Mouse (Mus musculus): Measurements from ENCODE around the gene Dnah2. TPM values are rescaled to one million over a fixed set of nuclear protein-coding genes. Genes with fewer than 3 reads are reported as not detected.

Gene Dnah2
- polyA plus RNA-seq, 1 experiment from 2014 or later, result 4.8 TPM

GRCm38 (mm10) chr11:69578301-69578700 lies 29.4 kb upstream of the Dnah2 start:
- WGBS, result 11% methylated on average over 15 of the region's 15 CpGs
- ATAC-seq (ENCODE audit: low FRiP score, low TSS enrichment), result no peak

GRCm38 (mm10) chr11:69576307-69576706 lies 27.4 kb upstream of the Dnah2 start:
- Histone ChIP-seq H3K9me3 (ENCODE audit: control insufficient read depth, low read length) (no peaks in the 10 kb centered on the region), H3K27ac (replicated peaks; ENCODE audit: low read depth, low read length) (no peak overlapping the region), H3K9ac (replicated peaks; ENCODE audit: low read length) (no peak overlapping the region), H3K4me2 (ENCODE audit: low read length) (peak overlapping the region; percentile 29; the same call in 1 of the 2 replicates), H3K27me3 (ENCODE audit: control insufficient read depth, insufficient read depth, low read length) (no peaks in the 10 kb centered on the region), H3K4me1 (ENCODE audit: control insufficient read depth, insufficient read depth, low read length) (peaks cover 20% of the 10 kb centered on the region), H3K4me3 (replicated peaks; ENCODE audit: low read depth, low read length) (no peak overlapping the region), H3K36me3 (ENCODE audit: control insufficient read depth, insufficient read depth, low read length) (peaks cover 15% of the 10 kb centered on the region)
- no peak for DNase-seq
- ATAC-seq (ENCODE audit: low FRiP score, low TSS enrichment), result no peak
- WGBS, result 76% methylated on average over 5 of the region's 5 CpGs

More at GRCm38 (mm10) chr11:69578301-69578700, 29.4 kb upstream of the Dnah2 start:
- no peak for DNase-seq
- Histone ChIP-seq H3K27me3 (ENCODE audit: control insufficient read depth, insufficient read depth, low read length) (no peaks in the 10 kb centered on the region), H3K4me2 (ENCODE audit: low read length) (peak overlapping the region; percentile 90), H3K4me3 (replicated peaks; ENCODE audit: low read depth, low read length) (peak overlapping the region; percentile 73), H3K9ac (replicated peaks; ENCODE audit: low read length) (peak overlapping the region; percentile 75), H3K36me3 (ENCODE audit: control insufficient read depth, insufficient read depth, low read length) (peaks cover 6% of the 10 kb centered on the region; the same call in 1 of the 2 replicates), H3K27ac (replicated peaks; ENCODE audit: low read depth, low read length) (no peak overlapping the region), H3K4me1 (ENCODE audit: control insufficient read depth, insufficient read depth, low read length) (peaks cover 26% of the 10 kb centered on the region), H3K9me3 (ENCODE audit: control insufficient read depth, low read length) (no peaks in the 10 kb centered on the region)

- H3K4me1 ChIP-seq (ENCODE audit: control insufficient read depth, insufficient read depth, low read length), result peaks cover 20% of the 10 kb centered on the region
- H3K9ac ChIP-seq (replicated peaks; ENCODE audit: low read length), result no peak overlapping the region
- ATAC-seq (ENCODE audit: low FRiP score, low TSS enrichment), result no peak
- H3K27ac ChIP-seq (replicated peaks; ENCODE audit: low read depth, low read length), result no peak overlapping the region
- no peaks in the 10 kb centered on the region for H3K9me3 ChIP-seq (ENCODE audit: control insufficient read depth, low read length)
- peak; percentile 65 for DNase-seq
- 62% methylated on average over 3 of the region's 3 CpGs for WGBS
- peaks cover 25% of the 10 kb centered on the region for H3K36me3 ChIP-seq (ENCODE audit: control insufficient read depth, insufficient read depth, low read length)
- no peak overlapping the region for H3K4me3 ChIP-seq (replicated peaks; ENCODE audit: low read depth, low read length)
- H3K4me2 ChIP-seq (ENCODE audit: low read length), result no peak overlapping the region
- no peaks in the 10 kb centered on the region for H3K27me3 ChIP-seq (ENCODE audit: control insufficient read depth, insufficient read depth, low read length)
Measured at GRCm38 (mm10) chr11:69575220-69575619, 26.3 kb upstream of the Dnah2 start.

- Histone ChIP-seq H3K27ac (replicated peaks; ENCODE audit: low read depth, low read length) (no peak overlapping the region), H3K27me3 (ENCODE audit: control insufficient read depth, insufficient read depth, low read length) (no peaks in the 10 kb centered on the region), H3K4me2 (ENCODE audit: low read length) (no peak overlapping the region), H3K36me3 (ENCODE audit: control insufficient read depth, insufficient read depth, low read length) (peaks cover 41% of the 10 kb centered on the region), H3K4me3 (replicated peaks; ENCODE audit: low read depth, low read length) (no peak overlapping the region), H3K9ac (replicated peaks; ENCODE audit: low read length) (no peak overlapping the region), H3K4me1 (ENCODE audit: control insufficient read depth, insufficient read depth, low read length) (peaks cover 17% of the 10 kb centered on the region), H3K9me3 (ENCODE audit: control insufficient read depth, low read length) (no peaks in the 10 kb centered on the region)
- WGBS, result 91% methylated on average over 8 of the region's 8 CpGs
- no peak for DNase-seq
- no peak for ATAC-seq (ENCODE audit: low FRiP score, low TSS enrichment)
Measured at GRCm38 (mm10) chr11:69565131-69565530, 16.2 kb upstream of the Dnah2 start.

- no peak overlapping the region for H3K4me2 ChIP-seq (ENCODE audit: low read length)
- no peaks in the 10 kb centered on the region for H3K9me3 ChIP-seq (ENCODE audit: control insufficient read depth, low read length)
- WGBS, result 44% methylated on average over 3 of the region's 3 CpGs
- DNase-seq (no peak), ATAC-seq (ENCODE audit: low FRiP score, low TSS enrichment) (no peak)
- H3K9ac ChIP-seq (replicated peaks; ENCODE audit: low read length), result no peak overlapping the region
- no peak overlapping the region for H3K4me3 ChIP-seq (replicated peaks; ENCODE audit: low read depth, low read length)
- H3K36me3 ChIP-seq (ENCODE audit: control insufficient read depth, insufficient read depth, low read length), result peaks cover 37% of the 10 kb centered on the region
- H3K27me3 ChIP-seq (ENCODE audit: control insufficient read depth, insufficient read depth, low read length), result no peaks in the 10 kb centered on the region
- peaks cover 18% of the 10 kb centered on the region for H3K4me1 ChIP-seq (ENCODE audit: control insufficient read depth, insufficient read depth, low read length)
- no peak overlapping the region for H3K27ac ChIP-seq (replicated peaks; ENCODE audit: low read depth, low read length)
Measured at GRCm38 (mm10) chr11:69564391-69564790, 15.5 kb upstream of the Dnah2 start.

GRCm38 (mm10) chr11:69563373-69563772 lies 14.5 kb upstream of the Dnah2 start:
- Histone ChIP-seq H3K9me3 (ENCODE audit: control insufficient read depth, low read length) (no peaks in the 10 kb centered on the region), H3K4me3 (replicated peaks; ENCODE audit: low read depth, low read length) (no peak overlapping the region), H3K36me3 (ENCODE audit: control insufficient read depth, insufficient read depth, low read length) (peaks cover 33% of the 10 kb centered on the region), H3K27ac (replicated peaks; ENCODE audit: low read depth, low read length) (no peak overlapping the region), H3K4me2 (ENCODE audit: low read length) (no peak overlapping the region), H3K4me1 (ENCODE audit: control insufficient read depth, insufficient read depth, low read length) (peaks cover 28% of the 10 kb centered on the region), H3K27me3 (ENCODE audit: control insufficient read depth, insufficient read depth, low read length) (no peaks in the 10 kb centered on the region), H3K9ac (replicated peaks; ENCODE audit: low read length) (no peak overlapping the region)
- ATAC-seq (ENCODE audit: low FRiP score, low TSS enrichment) (no peak), DNase-seq (no peak)
- 93% methylated on average over 13 of the region's 13 CpGs for WGBS

- WGBS, result 12% methylated on average over 16 of the region's 16 CpGs
- H3K9ac ChIP-seq (replicated peaks; ENCODE audit: low read length), result peak overlapping the region; percentile 92
- H3K4me2 ChIP-seq (ENCODE audit: low read length), result peak overlapping the region; percentile 66
- H3K27me3 ChIP-seq (ENCODE audit: control insufficient read depth, insufficient read depth, low read length), result no peaks in the 10 kb centered on the region
- H3K4me3 ChIP-seq (replicated peaks; ENCODE audit: low read depth, low read length), result peak overlapping the region; percentile 76
- ATAC-seq (ENCODE audit: low FRiP score, low TSS enrichment) (peak; percentile 63; the same call in 1 of the 2 replicates), DNase-seq (peak; percentile 83)
- peaks cover 50% of the 10 kb centered on the region for H3K4me1 ChIP-seq (ENCODE audit: control insufficient read depth, insufficient read depth, low read length)
- H3K27ac ChIP-seq (replicated peaks; ENCODE audit: low read depth, low read length), result peak overlapping the region; percentile 86
- H3K9me3 ChIP-seq (ENCODE audit: control insufficient read depth, low read length), result no peaks in the 10 kb centered on the region
- peaks cover 34% of the 10 kb centered on the region for H3K36me3 ChIP-seq (ENCODE audit: control insufficient read depth, insufficient read depth, low read length)
Measured at GRCm38 (mm10) chr11:69560896-69561854, 12.3 kb upstream of the Dnah2 start.

GRCm38 (mm10) chr11:69559851-69560765 lies 11.2 kb upstream of the Dnah2 start, which contains the start of gene Efnb3:
TSS of gene Efnb3 (minus strand) at chr11:69560205.
- DNase-seq, result peak; percentile 89
- H3K27me3 ChIP-seq (ENCODE audit: control insufficient read depth, insufficient read depth, low read length), result no peaks in the 10 kb centered on the region
- peak within 1 kb of the TSS; percentile 66 for H3K4me2 ChIP-seq (ENCODE audit: low read length)
- H3K4me3 ChIP-seq (replicated peaks; ENCODE audit: low read depth, low read length), result peak within 1 kb of the TSS; percentile 76
- H3K9ac ChIP-seq (replicated peaks; ENCODE audit: low read length), result peak within 1 kb of the TSS; percentile 92
- peaks cover 38% of the 10 kb centered on the region for H3K36me3 ChIP-seq (ENCODE audit: control insufficient read depth, insufficient read depth, low read length)
- 2% methylated on average over 58 of the region's 59 CpGs for WGBS
- no peaks in the 10 kb centered on the region for H3K9me3 ChIP-seq (ENCODE audit: control insufficient read depth, low read length)
- H3K27ac ChIP-seq (replicated peaks; ENCODE audit: low read depth, low read length), result peak within 1 kb of the TSS; percentile 86
- ATAC-seq (ENCODE audit: low FRiP score, low TSS enrichment), result peak; percentile 53
- peaks cover 57% of the 10 kb centered on the region for H3K4me1 ChIP-seq (ENCODE audit: control insufficient read depth, insufficient read depth, low read length)

Data from midbrain, embryonic 14.5 days (tissue).